Mouse (Mus musculus) cerebellum, postnatal 36 days (tissue): ENCODE measurements around the gene Spop.
"Not testable (repeated sequence)": the region's sequence is repeated elsewhere in the genome, so short reads cannot be mapped to it uniquely, and the experiment has no call there.

Source experiments
- DNase-seq, 2 experiments: peaks; one replicate each; pipeline ENCODE4 v3.0.0; 2021 to 2022; ENCODE audit warnings: mixed read lengths in 2 of 2

Gene Spop

DNA sequence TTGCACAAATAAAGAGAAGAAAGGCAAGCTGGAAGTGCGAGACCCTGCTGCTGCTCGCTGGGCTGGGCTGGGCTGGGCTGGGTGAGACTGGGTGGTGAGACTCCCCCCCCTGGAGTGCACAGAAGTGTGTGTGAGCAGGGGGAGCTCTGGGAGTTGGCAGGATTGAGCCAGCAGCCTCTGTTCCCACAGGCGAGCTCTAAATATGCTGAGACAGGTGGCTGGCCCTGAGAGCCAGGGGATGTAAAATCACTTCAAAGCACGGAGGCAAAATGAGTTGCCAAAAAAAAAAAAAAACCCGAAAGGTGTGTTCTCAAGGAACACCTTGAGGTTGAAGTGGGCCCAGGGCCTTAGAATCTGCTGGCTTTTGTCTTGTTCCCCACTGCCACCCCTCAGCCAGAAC, 22.1 kb upstream of the Spop start:
- DNase-seq = peak; percentile 68 to 70

- DNase-seq = peak; percentile 83 to 85
Measured at GRCm38 (mm10) chr11:95392223-95392667, 21.6 kb upstream of the Spop start.

GRCm38 (mm10) chr11:95392708-95393499, 21.0 kb upstream of the Spop start:
- no peak for DNase-seq

DNA sequence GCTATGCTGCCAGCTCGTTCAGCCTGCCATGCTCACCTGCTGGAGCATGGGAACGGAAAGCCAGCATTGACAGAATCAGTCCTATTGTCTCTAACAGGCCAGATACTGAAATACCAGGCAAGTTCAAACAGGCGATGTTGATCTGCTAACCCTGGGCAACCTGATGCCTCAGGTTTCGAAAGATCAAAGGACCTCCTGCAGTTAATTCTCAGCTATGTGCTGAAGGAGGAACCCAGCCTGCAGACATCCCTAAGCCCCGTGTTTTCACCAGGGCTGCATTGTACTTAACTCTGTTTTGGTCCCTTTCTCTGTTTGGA, 20.4 kb upstream of the Spop start:
- DNase-seq = no peak

DNA sequence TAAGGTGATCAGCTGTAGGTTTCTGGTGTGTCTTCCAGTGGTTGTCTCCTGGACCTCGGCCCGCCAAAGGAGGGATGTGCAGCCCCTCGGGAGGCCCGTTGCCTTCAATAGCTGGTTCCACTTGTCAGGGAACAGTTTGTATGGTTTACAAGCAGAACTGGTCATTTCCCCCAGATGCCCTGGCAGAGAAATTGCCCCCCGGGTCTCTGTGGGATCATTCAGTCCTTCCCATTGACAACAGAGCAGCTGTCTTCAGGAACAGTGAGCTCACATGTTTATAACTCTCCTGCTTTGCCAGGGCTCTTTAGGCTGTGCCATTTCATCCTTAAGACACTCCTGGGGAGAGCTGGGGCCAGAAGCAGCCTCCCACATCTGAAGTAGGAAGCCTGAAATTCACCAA, 19.8 kb upstream of the Spop start:
- DNase-seq = no peak

DNA sequence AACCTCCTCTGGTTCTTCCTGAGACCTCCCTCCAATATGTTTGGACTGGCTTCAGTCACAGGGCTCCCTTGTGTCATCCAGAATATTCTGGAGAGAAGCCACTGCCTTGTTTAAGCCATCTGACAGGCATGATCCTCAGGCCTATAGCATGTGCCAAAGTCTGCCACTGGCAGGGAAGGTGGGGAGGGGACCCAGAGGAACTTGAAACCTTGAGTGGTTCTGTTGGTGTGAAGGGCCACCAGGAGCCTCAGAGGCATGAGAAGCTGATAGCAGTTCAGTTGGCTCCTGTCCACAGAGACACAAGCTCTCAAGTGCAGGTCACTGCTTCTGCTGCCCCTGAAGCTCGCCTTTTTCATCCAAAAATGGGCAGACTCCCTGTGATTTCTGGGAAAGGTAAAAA, 17.3 kb upstream of the Spop start:
- DNase-seq = no peak

DNA sequence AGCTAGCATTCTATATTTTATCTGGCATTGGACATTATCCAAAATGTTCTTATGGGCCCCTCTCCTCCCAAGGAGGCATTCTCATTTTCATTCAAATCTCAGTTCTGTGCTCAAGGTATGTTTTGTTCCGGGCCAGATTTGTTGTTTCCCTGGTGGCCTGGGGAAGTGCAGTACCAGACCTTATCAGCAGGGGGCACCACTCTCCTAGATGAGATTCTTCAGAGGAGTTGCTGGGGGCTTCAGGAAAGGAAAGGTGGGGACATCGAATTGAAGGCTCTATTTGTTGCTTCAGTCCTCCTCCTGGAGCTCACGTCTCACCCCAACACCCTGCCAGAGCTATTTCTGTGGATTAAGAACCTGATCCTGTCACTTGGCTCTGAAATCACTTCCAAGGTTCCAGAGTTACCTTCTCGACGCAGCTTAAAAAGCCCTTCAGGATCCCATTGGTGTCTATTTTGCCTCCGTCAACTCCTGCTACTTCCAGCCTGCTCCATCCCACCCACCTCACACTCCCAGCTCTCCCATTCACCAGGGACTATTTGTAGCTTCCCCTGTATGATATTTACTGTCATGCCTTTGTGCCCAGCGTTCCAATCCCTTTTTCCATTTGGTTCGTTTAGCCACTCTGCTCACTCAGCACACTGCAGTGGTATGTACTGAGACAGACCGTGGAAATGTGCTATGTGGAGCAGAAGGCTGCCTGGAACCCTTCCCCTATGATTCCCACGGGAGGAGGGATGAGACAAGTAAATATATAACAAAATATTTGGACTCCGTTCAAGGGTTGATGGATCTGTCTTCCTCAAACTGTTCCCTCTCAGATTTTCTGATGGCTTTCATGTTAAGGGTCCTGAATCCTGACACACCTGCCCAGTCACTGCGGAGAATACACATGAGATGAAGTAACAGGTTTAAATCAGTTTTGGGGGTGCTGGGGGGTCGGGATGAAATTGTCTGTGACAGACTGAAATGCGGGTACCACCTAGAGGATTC, 15.7 kb upstream of the Spop start:
- peak; percentile 82 to 88 for DNase-seq

- DNase-seq = no peak
Measured at GRCm38 (mm10) chr11:95399520-95400020, 14.3 kb upstream of the Spop start.

- no peak for DNase-seq
Measured at GRCm38 (mm10) chr11:95401568-95401967, 12.3 kb upstream of the Spop start.

GRCm38 (mm10) chr11:95402196-95402595, 11.7 kb upstream of the Spop start:
- DNase-seq = peak; percentile 83 to 84

DNA sequence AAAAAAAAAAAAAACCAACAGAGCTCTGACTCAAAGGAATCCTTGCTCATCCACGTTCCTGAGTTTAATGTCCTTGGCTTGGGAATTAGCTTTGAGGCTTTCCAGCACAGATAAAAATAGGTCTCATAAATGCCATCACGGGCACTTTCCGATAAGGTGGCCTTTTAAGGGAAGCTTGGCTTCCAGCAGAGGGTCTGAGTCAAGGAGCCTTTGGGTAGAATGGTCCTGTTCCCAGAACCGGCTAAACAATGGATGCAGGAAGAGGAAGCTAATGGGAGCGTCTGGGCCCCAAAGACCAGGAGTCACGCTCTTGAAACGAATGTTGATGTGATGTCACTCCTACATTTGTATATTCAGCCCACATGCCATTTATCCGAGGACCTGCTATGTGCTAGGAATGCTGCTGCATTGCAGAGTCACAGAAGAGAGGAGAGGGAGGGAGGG, 11.2 kb upstream of the Spop start:
- peak in 1 of 2 experiments; percentile 53 for DNase-seq

DNA sequence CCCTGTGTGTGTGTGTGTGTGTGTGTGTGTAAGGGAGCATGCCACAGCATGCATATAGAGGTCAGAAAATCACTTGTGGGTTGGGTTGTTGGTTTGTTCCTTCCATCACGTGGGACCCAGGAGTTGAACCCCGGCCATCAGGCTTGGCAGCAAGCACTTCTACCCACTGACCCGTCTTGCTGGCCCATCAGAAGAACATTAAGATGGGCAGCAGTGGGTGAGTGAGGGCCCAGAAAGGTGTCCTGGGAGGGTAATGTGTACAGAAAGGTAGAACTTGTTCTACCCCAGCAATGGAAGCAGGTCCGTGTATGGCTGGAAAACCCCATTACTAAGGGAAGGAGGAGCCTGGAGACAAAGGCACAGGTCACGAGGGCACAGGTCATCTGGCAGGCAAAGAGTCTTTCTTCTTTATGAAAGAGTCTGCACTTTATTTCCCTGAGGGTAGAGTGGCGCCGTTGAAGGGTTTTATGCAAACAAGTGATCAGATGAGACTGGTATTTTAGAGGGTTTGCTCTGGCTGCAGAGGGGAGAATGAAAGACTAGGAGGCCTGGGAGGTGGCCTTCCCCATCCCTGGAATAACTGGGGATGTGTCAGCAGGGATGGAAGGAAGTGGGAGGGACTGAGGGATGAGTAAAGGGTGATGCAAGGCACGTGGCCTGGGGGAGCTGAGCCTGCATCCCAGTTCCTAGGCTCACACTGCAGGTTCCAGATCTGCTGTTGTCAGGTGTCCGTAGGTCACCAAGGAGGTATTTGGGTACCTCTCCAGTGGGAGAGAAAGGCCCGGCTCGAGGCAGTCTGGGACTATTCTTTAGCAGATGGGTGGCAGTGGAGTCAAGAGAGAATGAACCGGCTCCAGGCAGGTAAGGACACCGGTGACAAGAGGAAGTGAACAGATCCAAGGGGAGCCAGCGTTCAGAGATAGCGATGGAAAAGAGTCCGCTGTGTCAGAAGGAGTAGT, 10.2 kb upstream of the Spop start:
- no peak for DNase-seq

- no peak for DNase-seq
Measured at GRCm38 (mm10) chr11:95405771-95406170, 8.1 kb upstream of the Spop start.

GRCm38 (mm10) chr11:95406398-95406797, 7.5 kb upstream of the Spop start:
- not testable (repeated sequence) for DNase-seq

DNA sequence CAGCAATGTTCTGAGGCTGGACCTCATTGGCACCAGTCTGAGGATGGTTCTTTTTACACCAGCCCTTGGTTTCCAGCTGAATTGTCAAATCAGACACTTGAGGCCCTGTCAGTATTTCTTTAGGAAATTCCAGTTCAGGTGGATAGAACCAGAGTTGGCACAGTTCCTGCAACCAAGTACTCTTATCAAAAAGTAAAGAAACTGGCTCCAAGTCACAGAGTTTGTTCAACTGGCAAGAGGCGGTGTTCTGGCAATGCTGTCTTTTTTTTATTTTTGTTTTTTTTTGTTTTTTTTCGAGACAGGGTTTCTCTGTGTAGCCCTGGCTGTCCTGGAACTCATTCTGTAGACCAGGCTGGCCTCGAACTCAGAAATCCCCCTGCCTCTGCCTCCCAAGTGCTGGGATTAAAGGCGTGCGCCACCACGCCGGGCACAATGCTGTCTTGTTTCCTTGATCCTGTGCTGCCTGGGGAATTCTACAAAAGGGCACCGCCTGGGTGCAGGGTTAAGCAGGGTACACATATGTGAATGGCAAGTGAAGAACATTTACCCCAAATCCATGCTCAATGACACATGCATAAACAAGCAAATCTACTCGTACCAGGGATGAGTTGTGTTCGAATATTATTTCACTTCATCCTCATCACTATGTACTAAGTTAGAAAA, 4.3 kb upstream of the Spop start:
- no peak for DNase-seq

DNA sequence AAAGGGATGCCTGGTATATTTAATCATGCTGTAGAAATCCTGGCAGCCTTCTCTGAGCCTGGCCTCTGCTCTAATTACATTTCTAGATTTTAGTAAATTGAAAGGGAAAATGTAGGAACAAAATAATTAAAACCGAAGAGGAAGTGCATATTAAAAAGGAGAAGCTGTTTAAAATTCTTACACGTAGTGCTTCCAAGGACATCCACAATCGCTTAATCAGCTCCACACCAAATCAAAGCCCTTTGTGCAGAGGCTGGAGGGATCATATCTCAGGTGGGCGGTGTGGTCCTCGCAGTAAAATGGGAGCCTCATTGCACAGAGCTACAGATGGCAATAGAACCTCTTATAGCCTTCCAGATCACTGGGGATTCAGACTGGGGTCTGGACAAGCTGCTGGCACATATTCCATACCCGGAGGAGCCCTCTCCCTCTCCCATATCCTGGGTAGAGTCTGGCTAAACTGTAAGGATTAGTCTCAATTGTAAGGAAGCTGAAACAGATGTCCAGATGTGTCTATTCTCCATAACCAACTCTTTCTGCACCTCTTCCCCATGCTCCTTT, 2.3 kb upstream of the Spop start:
- no peak for DNase-seq

DNA sequence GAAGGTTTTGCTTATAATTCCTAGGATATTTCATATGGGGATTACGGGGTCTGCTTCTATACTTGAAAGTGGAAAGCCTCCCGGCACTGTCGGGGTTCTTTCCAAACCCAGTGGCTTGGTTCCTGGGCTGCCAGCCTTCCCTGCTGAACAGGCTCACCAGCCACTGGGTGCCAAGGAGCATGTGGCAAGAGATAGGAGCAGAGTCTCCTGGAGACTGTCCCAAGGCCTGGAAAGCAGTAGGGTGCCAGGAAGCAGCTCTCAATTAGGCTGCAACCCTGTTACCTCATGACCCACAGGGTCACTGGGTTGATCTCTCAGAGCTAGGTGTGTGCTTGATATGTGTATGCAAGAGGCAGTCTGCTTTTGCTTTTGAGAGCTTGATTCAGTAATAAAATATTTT, 1.3 kb upstream of the Spop start:
- no peak for DNase-seq

DNA sequence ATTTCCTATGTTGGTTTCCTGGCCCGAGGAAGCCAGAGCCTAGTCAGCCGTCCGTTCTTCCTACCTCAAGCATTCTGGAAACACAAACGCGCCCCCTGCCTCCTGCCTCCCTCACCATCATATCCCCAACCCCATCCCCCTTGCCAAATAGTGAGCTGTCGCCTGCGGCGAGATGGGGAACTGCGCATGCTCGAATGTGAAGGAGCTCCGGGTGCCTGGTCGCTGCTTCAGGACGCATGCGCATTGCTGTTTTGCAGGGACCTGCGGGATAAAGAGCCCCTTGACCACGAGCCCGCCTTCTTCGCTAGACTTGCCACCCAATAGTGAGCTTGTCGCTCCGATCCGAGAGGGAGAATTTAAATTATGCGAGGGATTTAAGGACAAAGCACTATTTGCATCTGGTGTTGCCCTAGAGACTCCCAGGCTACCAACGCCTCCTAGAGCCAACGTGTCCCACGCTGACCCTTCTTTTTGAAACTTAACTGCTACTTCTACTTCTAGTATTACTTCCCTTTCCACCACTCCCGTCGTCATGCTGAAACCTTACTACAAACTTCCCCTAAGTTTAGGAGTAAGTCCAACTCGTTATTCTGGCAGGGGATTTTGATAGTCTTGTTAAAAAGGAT, 769 bp downstream of the Spop start:
- DNase-seq = peak; percentile 94 to 95

GRCm38 (mm10) chr11:95415931-95416330, 2.1 kb downstream of the Spop start:
- no peak for DNase-seq

- no peak for DNase-seq
Measured at GRCm38 (mm10) chr11:95417341-95417740, 3.5 kb downstream of the Spop start.

- DNase-seq = no peak
Measured at GRCm38 (mm10) chr11:95420880-95421435, 7.1 kb downstream of the Spop start.
